7 mouse cellular contexts compared by ENCODE assay signal in the genomic region with DNA sequence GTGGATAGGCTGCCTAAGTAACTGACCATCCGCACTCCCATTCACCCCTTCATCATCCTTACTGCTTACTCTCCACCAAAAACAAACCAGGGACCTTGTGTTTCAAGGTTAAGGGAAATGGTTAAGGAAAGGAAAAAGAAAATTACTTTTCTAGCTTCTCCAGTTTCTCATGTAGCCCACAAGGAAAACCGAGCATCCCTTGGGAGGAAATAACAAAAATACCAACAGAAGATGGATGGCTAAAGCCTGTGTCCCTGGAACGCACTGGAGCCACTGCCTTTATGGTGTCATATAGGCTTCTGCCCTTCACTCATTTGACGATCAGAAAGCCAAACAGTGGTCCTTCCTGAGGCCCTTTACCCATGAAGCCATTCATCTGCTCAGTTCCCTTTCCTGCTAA. TPM values are rescaled to one million over a fixed set of nuclear protein-coding genes. Genes with fewer than 3 reads are reported as not detected.
"Had no signal": no experiment of that assay in that cellular context is flagged by ENCODE, and none has a peak within 500 bp of the region (broad histone marks: within the 10 kb centered on the region; RNA-seq: fewer than 3 reads in every experiment).

No protein-coding gene starts in this region.

- DNase-seq: lung, adult 2 months; lung, postnatal 36 days; retina, postnatal 1 day; right cerebral cortex, postnatal 14 days; thymus, postnatal 36 days had no signal

RNA-seq across cellular contexts. Expression of a gene that starts 27.7 kb away (rescaled TPM):
- total RNA-seq: megakaryocyte, adult 5-6 weeks; monocyte, adult 5-6 weeks had no signal
